Comparison of ENCODE assay signal across 21 mouse cellular contexts in genomic region chr1:130761597-130761996, GRCm38 (mm10). TPM values are rescaled to one million over a fixed set of nuclear protein-coding genes. Genes with fewer than 3 reads are reported as not detected.
"Had no signal": no experiment of that assay in that cellular context is flagged by ENCODE, and none has a peak within 500 bp of the region (broad histone marks: within the 10 kb centered on the region; RNA-seq: fewer than 3 reads in every experiment).

No protein-coding gene starts in this region.

- ATAC-seq: hindbrain, postnatal 0 days had no signal

- DNase-seq: kidney, adult 11 months; kidney, adult 9 months; kidney, postnatal 36 days; layer of hippocampus, adult 9-11 months; layer of hippocampus, postnatal 36 days; right cerebral cortex, postnatal 14 days; thymus, adult 18-20 months; thymus, postnatal 14 days had no signal

- H3K4me1 ChIP-seq: limb, embryonic 15.5 days; midbrain, embryonic 12.5 days had no signal

- H3K4me3 ChIP-seq: limb, embryonic 15.5 days; liver, embryonic 15.5 days; megakaryocyte, embryonic 14.5 days; midbrain, embryonic 12.5 days had no signal

- H3K9me3 ChIP-seq: limb, embryonic 15.5 days; liver, embryonic 15.5 days; megakaryocyte, embryonic 14.5 days; midbrain, embryonic 12.5 days had no signal

- H3K27me3 ChIP-seq: limb, embryonic 15.5 days; liver, embryonic 15.5 days; megakaryocyte, embryonic 14.5 days; midbrain, embryonic 12.5 days had no signal

- H3K36me3 ChIP-seq: limb, embryonic 15.5 days; liver, embryonic 15.5 days; midbrain, embryonic 12.5 days had no signal

- H3K27ac ChIP-seq: hindbrain, postnatal 0 days; kidney, postnatal 0 days; limb, embryonic 15.5 days; liver, embryonic 15.5 days; macrophage; midbrain, embryonic 12.5 days had no signal

- H3K9ac ChIP-seq: limb, embryonic 15.5 days; liver, embryonic 15.5 days; midbrain, embryonic 12.5 days had no signal

- H3K4me2 ChIP-seq: limb, embryonic 15.5 days; liver, embryonic 15.5 days; midbrain, embryonic 12.5 days had no signal

RNA-seq across cellular contexts. Expression of gene Fcamr, which starts 39.1 kb away (rescaled TPM):
- total RNA-seq: hindbrain, postnatal 0 days; layer of hippocampus, adult 18-20 months; layer of hippocampus, postnatal 36 days; left cerebral cortex, adult 8-10 months; left cerebral cortex, postnatal 25 days; midbrain, postnatal 0 days had no signal
- polyA plus RNA-seq: hindbrain, postnatal 0 days; limb, embryonic 11.5 days; liver, embryonic 15.5 days; macrophage; midbrain, embryonic 12.5 days; midbrain, postnatal 0 days; neural tube, embryonic 14.5 days had no signal

RNA-seq across cellular contexts. Expression of gene Gm29427, which starts 46.0 kb away (rescaled TPM):
- total RNA-seq: hindbrain, postnatal 0 days; layer of hippocampus, adult 18-20 months; layer of hippocampus, postnatal 36 days; left cerebral cortex, postnatal 25 days; midbrain, postnatal 0 days had no signal
- polyA plus RNA-seq: hindbrain, postnatal 0 days; kidney, postnatal 0 days; limb, embryonic 11.5 days; limb, embryonic 15.5 days; liver, embryonic 15.5 days; macrophage; midbrain, embryonic 12.5 days; midbrain, postnatal 0 days; neural tube, embryonic 14.5 days had no signal
